Mouse (Mus musculus): ENCODE results near the gene Tas2r140. TPM values are rescaled to one million over a fixed set of nuclear protein-coding genes. Genes with fewer than 3 reads are reported as not detected.

Tas2r140 gene
- polyA plus RNA-seq (2015; fragmentation: Nextera tagmentation; extraction: Ambion mirVana) = not detected in 2 replicates

- no peak for ATAC-seq (replicated peaks)
- Histone ChIP-seq H3K9me3 (no peaks in the 10 kb centered on the region), H3K27ac (replicated peaks) (no peak within 1 kb of the TSS), H3K27me3 (no peaks in the 10 kb centered on the region), H3K4me1 (no peaks in the 10 kb centered on the region), H3K36me3 (no peaks in the 10 kb centered on the region), H3K4me3 (no peak within 1 kb of the TSS), H3K4me2 (replicated peaks) (no peak within 1 kb of the TSS), H3K9ac (replicated peaks) (no peak within 1 kb of the TSS)
Observed at GRCm38 (mm10) chr6:133055716-133056115, at the start of gene Tas2r140. Gene Tas2r140, minus strand, starts transcription at chr6:133055816.

DNA sequence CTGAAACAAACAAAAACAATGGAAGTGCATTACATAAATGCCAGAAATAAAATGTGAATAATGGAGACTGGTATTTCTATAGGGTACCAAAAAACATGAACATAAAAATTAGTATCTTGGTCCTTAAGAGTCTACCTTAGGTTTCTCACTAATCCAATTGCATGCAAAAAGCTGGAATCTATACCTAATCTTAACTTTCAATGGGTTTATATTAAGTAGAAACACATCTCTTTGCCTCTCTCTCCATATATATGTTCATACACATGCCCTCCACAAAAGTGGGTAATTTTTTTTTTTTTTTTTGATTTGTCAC lies 48.9 kb upstream of the Tas2r140 start, which contains the start of gene Smim10l1:
Gene Smim10l1, plus strand, starts transcription at position 301 of the 313 bp plus-strand sequence.
- no peaks in the 10 kb centered on the region for H3K27me3 ChIP-seq
- peak within 1 kb of the TSS; percentile 97 for H3K9ac ChIP-seq (replicated peaks)
- peak within 1 kb of the TSS; percentile 98 for H3K27ac ChIP-seq (replicated peaks)
- ATAC-seq (replicated peaks) = no peak
- no peaks in the 10 kb centered on the region for H3K36me3 ChIP-seq
- peak within 1 kb of the TSS; percentile 54 for H3K4me2 ChIP-seq (replicated peaks)
- H3K4me3 ChIP-seq = peak within 1 kb of the TSS; percentile 87
- H3K9me3 ChIP-seq = no peaks in the 10 kb centered on the region
- H3K4me1 ChIP-seq = peaks cover 10% of the 10 kb centered on the region

- Histone ChIP-seq H3K27ac (replicated peaks) (no peak overlapping the region), H3K27me3 (no peaks in the 10 kb centered on the region), H3K9me3 (no peaks in the 10 kb centered on the region), H3K4me2 (replicated peaks) (no peak overlapping the region), H3K4me1 (peaks cover 10% of the 10 kb centered on the region), H3K4me3 (no peak overlapping the region), H3K9ac (replicated peaks) (no peak overlapping the region), H3K36me3 (no peaks in the 10 kb centered on the region)
- ATAC-seq (replicated peaks) = no peak
- WGBS = 63% methylated on average over 1 of the region's 1 CpGs
Observed at GRCm38 (mm10) chr6:133102430-133102829, 46.8 kb upstream of the Tas2r140 start.

DNA sequence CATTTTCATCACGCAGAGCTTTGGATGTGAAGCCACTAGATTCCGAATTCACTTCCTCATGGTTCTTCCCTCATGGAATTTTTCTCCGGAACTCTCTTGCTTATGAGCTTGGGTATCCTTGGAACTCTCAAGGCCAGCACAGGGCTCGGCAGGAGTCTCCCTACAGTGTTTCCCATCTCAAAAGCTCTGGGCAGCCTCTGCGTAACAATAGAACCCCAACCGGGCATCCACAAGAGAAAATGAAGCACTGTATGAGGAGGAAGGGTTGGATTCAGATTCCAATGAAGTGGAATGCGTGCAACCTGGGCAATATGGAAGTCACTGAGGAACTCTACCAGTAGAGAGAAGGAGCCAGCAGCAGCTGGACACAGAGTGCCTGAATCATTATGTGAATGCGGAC lies 36.6 kb upstream of the Tas2r140 start:
- H3K9ac ChIP-seq (replicated peaks) = no peak overlapping the region
- H3K4me1 ChIP-seq = no peaks in the 10 kb centered on the region
- no peak overlapping the region for H3K4me2 ChIP-seq (replicated peaks)
- 75% methylated on average over 8 of the region's 8 CpGs for WGBS
- ATAC-seq (replicated peaks) = no peak
- no peak overlapping the region for H3K4me3 ChIP-seq
- no peak overlapping the region for H3K27ac ChIP-seq (replicated peaks)
- no peaks in the 10 kb centered on the region for H3K9me3 ChIP-seq
- no peaks in the 10 kb centered on the region for H3K36me3 ChIP-seq
- H3K27me3 ChIP-seq = no peaks in the 10 kb centered on the region

GRCm38 (mm10) chr6:133037001-133037400 lies 18.6 kb downstream of the Tas2r140 start, which contains the start of gene Tas2r103:
Gene Tas2r103, minus strand, starts transcription at chr6:133037101.
- Histone ChIP-seq H3K9ac (replicated peaks) (no peak within 1 kb of the TSS), H3K27me3 (no peaks in the 10 kb centered on the region), H3K4me3 (no peak within 1 kb of the TSS), H3K36me3 (no peaks in the 10 kb centered on the region), H3K9me3 (no peaks in the 10 kb centered on the region), H3K27ac (replicated peaks) (no peak within 1 kb of the TSS), H3K4me1 (no peaks in the 10 kb centered on the region), H3K4me2 (replicated peaks) (no peak within 1 kb of the TSS)
- ATAC-seq (replicated peaks) = no peak
- WGBS = 80% methylated on average over 2 of the region's 2 CpGs

Other genes with a start within 250 kb of the Tas2r140 start
- not detected in 2 replicates for gene Tas2r123, start 208.7 kb downstream of the Tas2r140 start, polyA plus RNA-seq (2015; fragmentation: Nextera tagmentation; extraction: Ambion mirVana)
- not detected in 2 replicates for gene Tas2r116, start 200.4 kb downstream of the Tas2r140 start, polyA plus RNA-seq (2015; fragmentation: Nextera tagmentation; extraction: Ambion mirVana)
- not detected in 2 replicates for gene Tas2r110, start 187.8 kb downstream of the Tas2r140 start, polyA plus RNA-seq (2015; fragmentation: Nextera tagmentation; extraction: Ambion mirVana)
- gene Tas2r113, start 162.8 kb downstream of the Tas2r140 start, polyA plus RNA-seq (2015; fragmentation: Nextera tagmentation; extraction: Ambion mirVana) = not detected in 2 replicates
- gene Tas2r125, start 146.2 kb downstream of the Tas2r140 start, polyA plus RNA-seq (2015; fragmentation: Nextera tagmentation; extraction: Ambion mirVana) = not detected in 2 replicates
- gene Tas2r129, start 104.7 kb downstream of the Tas2r140 start, polyA plus RNA-seq (2015; fragmentation: Nextera tagmentation; extraction: Ambion mirVana) = not detected in 2 replicates
- not detected in 2 replicates for gene Tas2r131, start 97.9 kb downstream of the Tas2r140 start, polyA plus RNA-seq (2015; fragmentation: Nextera tagmentation; extraction: Ambion mirVana)
- not detected in 2 replicates for gene Tas2r109, start 74.9 kb downstream of the Tas2r140 start, polyA plus RNA-seq (2015; fragmentation: Nextera tagmentation; extraction: Ambion mirVana)
- gene Tas2r103, start 18.7 kb downstream of the Tas2r140 start, polyA plus RNA-seq (2015; fragmentation: Nextera tagmentation; extraction: Ambion mirVana) = not detected in 2 replicates
- 85.0 and 97.6 TPM in 2 replicates for gene Smim10l1, start 49.1 kb upstream of the Tas2r140 start, polyA plus RNA-seq (2015; fragmentation: Nextera tagmentation; extraction: Ambion mirVana)
- gene 5530400C23Rik, start 236.4 kb upstream of the Tas2r140 start, polyA plus RNA-seq (2015; fragmentation: Nextera tagmentation; extraction: Ambion mirVana) = not detected in 2 replicates

Data from forebrain, embryonic 15.5 days (tissue).